Mouse (Mus musculus): ENCODE data around the gene Endog.

The Endog gene

GRCm38 (mm10) chr2:30211408-30212168, 40.3 kb downstream of the Endog start:
- no peak for DNase-seq (ENCODE audit: low spot score in 2 of 2)

GRCm38 (mm10) chr2:30212169-30212545, 40.9 kb downstream of the Endog start:
- DNase-seq (ENCODE audit: low spot score in 2 of 2): no peak

- DNase-seq (ENCODE audit: low spot score in 2 of 2): no peak
Measured at GRCm38 (mm10) chr2:30212951-30213350, 41.7 kb downstream of the Endog start.

- no peak for DNase-seq (ENCODE audit: low spot score in 2 of 2)
Measured at GRCm38 (mm10) chr2:30214745-30215144, 43.5 kb downstream of the Endog start.

- DNase-seq (ENCODE audit: low spot score in 2 of 2): no peak
Measured at GRCm38 (mm10) chr2:30215493-30215892, 44.2 kb downstream of the Endog start.

- no peak for DNase-seq (ENCODE audit: low spot score in 2 of 2)
Measured at GRCm38 (mm10) chr2:30216293-30216692, 45.0 kb downstream of the Endog start.
